Mouse (Mus musculus) stomach, postnatal 0 days (tissue): ENCODE measurements around the gene Naa25.

Source experiments
- CTCF ChIP-seq: IDR thresholded peaks from 2 replicates; pipeline ENCODE4 v1.5.1; 2016; ENCODE audit warnings: antibody characterized with exemption, low read depth, mild to moderate bottlenecking, moderate library complexity
- EP300 ChIP-seq: optimal IDR thresholded peaks from 2 replicates; pipeline ENCODE3; 2016; ENCODE audit warnings: antibody characterized with exemption

- no peak for TF ChIP-seq CTCF
- no peak for TF ChIP-seq EP300
These were observed 63.8 kb downstream of the Naa25 start for GRCm38 (mm10) chr5:121461339-121462170.
